Mouse (Mus musculus) C2C12 (cell line): ENCODE results near the gene Slc25a19. TPM values are rescaled to one million over a fixed set of nuclear protein-coding genes. Genes with fewer than 3 reads are reported as not detected.

ENCODE experiments used
- H3K27me3 ChIP-seq: one replicate; pipeline ENCODE4 v1.6.1; 2011; ENCODE audit not compliant: control insufficient read depth, insufficient read depth, insufficient read length
- H3K36me3 ChIP-seq: one replicate; pipeline ENCODE4 v1.6.1; 2011; ENCODE audit not compliant: control insufficient read depth, insufficient read depth
- H3K4me3 ChIP-seq: one replicate; pipeline ENCODE4 v1.5.1; 2011; ENCODE audit warnings: mild to moderate bottlenecking, control low read depth; ENCODE audit not compliant: poor library complexity, insufficient read depth, severe bottlenecking
- H3K79me2 ChIP-seq: one replicate; pipeline ENCODE4 v1.6.1; 2011; ENCODE audit not compliant: control insufficient read depth, insufficient read depth
- H3K79me3 ChIP-seq: one replicate; pipeline ENCODE4 v1.6.1; 2011; ENCODE audit warnings: low read depth, control low read depth
- H3ac ChIP-seq: one replicate; pipeline ENCODE3; 2011; ENCODE audit warnings: low read depth; ENCODE audit not compliant: control insufficient read depth, insufficient read length
- CEBPB ChIP-seq: IDR thresholded peaks from one replicate; pipeline ENCODE4 v1.6.1; 2011; ENCODE audit warnings: low read depth, mild to moderate bottlenecking, control low read depth, moderate library complexity
- CTCF ChIP-seq: IDR thresholded peaks from one replicate; pipeline ENCODE4 v1.5.1; 2011; ENCODE audit not compliant: control insufficient read depth, insufficient read depth, insufficient read length
- FOSL1 ChIP-seq: IDR thresholded peaks from one replicate; pipeline ENCODE4 v1.8.0; 2011; ENCODE audit warnings: mild to moderate bottlenecking, low read length; ENCODE audit not compliant: poor library complexity, insufficient read depth, severe bottlenecking
- MAX ChIP-seq: IDR thresholded peaks from one replicate; pipeline ENCODE4 v1.6.1; 2011; ENCODE audit warnings: mild to moderate bottlenecking, control low read depth
- MYOD1 ChIP-seq: IDR thresholded peaks from one replicate; pipeline ENCODE4 v1.6.1; 2011; ENCODE audit warnings: low read depth; ENCODE audit not compliant: control insufficient read depth, insufficient read length
- MYOG ChIP-seq: IDR thresholded peaks from one replicate; pipeline ENCODE4 v1.6.1; 2011; ENCODE audit not compliant: control insufficient read depth, insufficient read length; ENCODE audit errors: extremely low read depth
- USF1 ChIP-seq: IDR thresholded peaks from one replicate; pipeline ENCODE4 v1.6.1; 2011; ENCODE audit warnings: low read depth, mild to moderate bottlenecking, control low read depth, moderate library complexity
- polyA plus RNA-seq: library from polyadenylated mRNA; unstranded; fragments of >200 nt; fragmentation: generic; extraction: Trizol; gene quantifications from one replicate; pipeline ENCODE4 v1.2.1, GENCODE M21; 2012; ENCODE audit warnings: missing spikeins

Slc25a19 gene
- polyA plus RNA-seq, 1 experiment: 13.7 TPM

DNA sequence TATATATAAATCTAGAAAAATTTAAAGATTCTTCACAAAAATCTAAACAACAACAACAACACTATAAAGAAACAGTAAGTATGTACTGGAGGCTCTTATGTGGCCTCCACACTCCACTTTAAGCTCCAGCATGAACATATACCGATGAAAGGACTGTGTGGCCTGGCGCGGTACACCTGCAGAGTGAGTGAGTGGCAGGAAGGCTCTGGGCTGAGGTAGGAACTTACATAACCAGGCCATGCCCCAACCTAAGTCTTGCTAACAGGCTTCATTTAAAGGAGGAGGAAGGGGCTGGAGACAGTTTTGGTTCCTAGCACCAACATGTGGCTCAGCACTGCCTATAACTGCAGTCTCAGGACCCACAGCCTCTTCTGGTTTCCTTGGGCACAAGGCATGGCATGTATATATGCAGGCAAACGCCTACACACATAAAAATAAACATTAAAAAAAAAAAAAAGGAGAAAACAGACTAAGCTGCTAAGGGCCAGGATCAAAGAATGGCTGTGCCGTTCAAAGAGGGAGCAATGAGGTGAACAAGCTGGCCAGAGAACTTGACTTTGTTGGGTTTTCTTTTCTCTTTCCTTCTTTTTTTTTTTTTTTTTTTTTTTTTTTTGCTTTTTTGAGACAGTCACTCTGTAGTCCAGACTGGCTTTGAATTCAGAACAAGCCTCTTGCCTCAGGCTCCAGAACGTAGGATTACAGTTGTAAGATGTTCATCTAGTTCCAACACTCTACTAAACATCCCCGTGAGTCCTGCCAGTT lies 44.3 kb upstream of the Slc25a19 start:
- Histone ChIP-seq H3K79me2 (peaks cover 100% of the 10 kb centered on the region), H3K79me3 (peaks cover 62% of the 10 kb centered on the region), H3K4me3 (no peak overlapping the region), H3K27me3 (no peaks in the 10 kb centered on the region), H3K36me3 (peaks cover 7% of the 10 kb centered on the region), H3ac (no peak overlapping the region)
- TF ChIP-seq CEBPB (no peak), MAX (no peak), FOSL1 (no peak), USF1 (no peak), CTCF (no peak), MYOG (no peak), MYOD1 (no peak)

DNA sequence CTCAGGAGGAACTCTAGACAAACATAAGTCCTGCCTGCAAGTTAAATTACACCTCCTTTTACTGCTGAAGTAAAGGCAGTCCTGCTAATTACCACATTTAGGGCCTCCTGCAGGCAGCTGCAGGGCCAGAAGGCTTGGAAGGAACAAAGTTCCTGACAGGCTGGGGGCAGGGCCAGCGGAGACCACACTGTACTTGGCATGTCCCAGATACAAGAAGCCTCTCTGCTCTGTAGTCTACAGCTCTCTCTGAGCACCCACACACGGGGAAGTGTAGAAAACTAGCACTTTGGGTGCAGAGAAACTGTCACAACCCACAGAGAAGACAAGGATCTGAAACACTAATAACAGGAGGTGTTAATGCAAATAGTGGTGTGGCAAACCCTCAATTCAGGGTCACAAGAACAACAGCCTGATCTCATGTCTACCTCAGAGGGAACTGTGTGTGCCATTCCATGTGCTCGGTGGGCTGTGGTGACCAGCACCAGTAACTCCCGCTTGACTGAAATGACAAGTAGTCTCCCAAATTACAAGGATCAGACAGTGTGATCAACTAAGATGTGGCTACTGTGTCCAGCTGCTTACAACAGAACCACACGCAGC lies 42.5 kb upstream of the Slc25a19 start:
- TF ChIP-seq MAX (no peak), CEBPB (no peak), MYOD1 (no peak), MYOG (no peak), CTCF (no peak)
- H3K27me3 ChIP-seq: no peaks in the 10 kb centered on the region
- peaks cover 59% of the 10 kb centered on the region for H3K79me3 ChIP-seq
- H3K36me3 ChIP-seq: no peaks in the 10 kb centered on the region
- H3K4me3 ChIP-seq: no peak overlapping the region
- no peak overlapping the region for H3ac ChIP-seq
- H3K79me2 ChIP-seq: peaks cover 100% of the 10 kb centered on the region

GRCm38 (mm10) chr11:115663676-115664335 lies 35.7 kb upstream of the Slc25a19 start:
- Histone ChIP-seq H3K4me3 (no peak overlapping the region), H3ac (no peak overlapping the region), H3K79me2 (peaks cover 97% of the 10 kb centered on the region), H3K79me3 (peaks cover 60% of the 10 kb centered on the region), H3K27me3 (no peaks in the 10 kb centered on the region), H3K36me3 (peaks cover 9% of the 10 kb centered on the region)
- no peak for TF ChIP-seq MYOD1
- no peak for TF ChIP-seq MAX
- TF ChIP-seq MYOG: no peak
- TF ChIP-seq CEBPB: no peak
- TF ChIP-seq FOSL1: no peak
- no peak for TF ChIP-seq USF1
- no peak for TF ChIP-seq CTCF

GRCm38 (mm10) chr11:115660376-115660775 lies 32.3 kb upstream of the Slc25a19 start:
- TF ChIP-seq CEBPB (no peak), MAX (peak; percentile 18)
- Histone ChIP-seq H3K79me3 (peaks cover 41% of the 10 kb centered on the region), H3K27me3 (no peaks in the 10 kb centered on the region), H3K36me3 (peaks cover 10% of the 10 kb centered on the region), H3ac (no peak overlapping the region), H3K79me2 (peaks cover 77% of the 10 kb centered on the region), H3K4me3 (no peak overlapping the region)

- H3K79me2 ChIP-seq: peaks cover 59% of the 10 kb centered on the region
- H3ac ChIP-seq: no peak overlapping the region
- no peak overlapping the region for H3K4me3 ChIP-seq
- H3K36me3 ChIP-seq: peaks cover 22% of the 10 kb centered on the region
- no peak for TF ChIP-seq CEBPB
- no peak for TF ChIP-seq USF1
- no peak for TF ChIP-seq MYOG
- no peak for TF ChIP-seq MYOD1
- TF ChIP-seq CTCF: no peak
- no peak for TF ChIP-seq MAX
- no peak for TF ChIP-seq FOSL1
- no peaks in the 10 kb centered on the region for H3K27me3 ChIP-seq
- peaks cover 29% of the 10 kb centered on the region for H3K79me3 ChIP-seq
These were observed 30.4 kb upstream of the Slc25a19 start for GRCm38 (mm10) chr11:115658521-115658920.

DNA sequence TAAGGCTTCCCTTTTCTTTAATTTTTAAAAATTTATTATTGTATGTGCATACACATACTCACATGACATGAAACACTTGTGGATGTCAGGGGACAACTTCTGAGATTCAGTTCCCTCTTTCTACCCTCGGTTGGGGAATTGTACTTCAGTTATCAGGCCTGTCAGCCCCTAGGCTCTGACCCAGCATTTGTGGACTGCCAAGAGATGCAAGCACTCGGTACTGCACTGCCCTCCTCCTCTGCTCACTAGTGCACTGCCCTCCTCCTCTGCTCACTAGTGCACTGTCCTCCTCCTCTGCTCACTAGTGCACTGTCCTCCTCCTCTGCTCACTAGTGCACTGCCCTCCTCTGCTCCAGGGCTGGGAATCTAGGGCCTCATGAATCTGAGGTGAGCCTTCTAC lies 26.0 kb upstream of the Slc25a19 start:
- Histone ChIP-seq H3K4me3 (no peak overlapping the region), H3K79me2 (peaks cover 17% of the 10 kb centered on the region), H3ac (no peak overlapping the region), H3K36me3 (peaks cover 29% of the 10 kb centered on the region), H3K79me3 (peaks cover 6% of the 10 kb centered on the region), H3K27me3 (no peaks in the 10 kb centered on the region)
- no peak for TF ChIP-seq MYOG
- no peak for TF ChIP-seq CEBPB
- TF ChIP-seq MAX: no peak
- no peak for TF ChIP-seq CTCF
- no peak for TF ChIP-seq USF1
- TF ChIP-seq MYOD1: no peak
- no peak for TF ChIP-seq FOSL1
